Mouse (Mus musculus): Measurements from ENCODE around the gene Olfr414. TPM values are rescaled to one million over a fixed set of nuclear protein-coding genes. Genes with fewer than 3 reads are reported as not detected.

Olfr414 gene
- total RNA-seq (2014; rRNA removed; ENCODE audit: low replicate concordance) (not detected in 2 replicates), polyA plus RNA-seq (2015; fragmentation: Nextera tagmentation; extraction: Ambion mirVana) (not detected in 2 replicates)

DNA sequence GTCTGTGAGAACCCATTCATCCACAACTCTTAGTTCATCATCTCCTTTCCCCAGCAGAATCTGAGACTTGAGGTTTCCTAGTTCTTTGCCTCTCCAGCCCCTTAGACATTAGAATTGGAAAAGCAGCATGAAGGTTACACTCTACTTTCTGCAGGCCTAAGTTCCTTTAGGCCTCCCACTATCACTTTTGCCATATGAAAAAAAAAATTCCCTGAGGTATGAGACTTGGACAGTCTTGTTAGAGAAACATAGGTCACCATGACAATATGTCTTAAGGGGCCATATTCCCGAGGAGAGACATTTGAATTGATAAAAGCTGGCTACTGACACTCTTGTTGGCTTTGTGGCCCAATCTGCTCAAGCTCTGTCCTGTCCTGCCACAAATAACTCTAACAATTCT is at the start of gene Olfr414:
Gene Olfr414, plus strand, starts transcription at position 301 of the 400 bp plus-strand sequence.
- no peaks in the 10 kb centered on the region for H3K4me1 ChIP-seq (ENCODE audit: control insufficient read depth, insufficient read depth)
- no peaks in the 10 kb centered on the region for H3K36me3 ChIP-seq (replicated peaks; ENCODE audit: control insufficient read depth, insufficient read depth, low read length)
- H3K27ac ChIP-seq (ENCODE audit: low read depth) = no peak within 1 kb of the TSS
- WGBS = 34% methylated on average over 1 of the region's 1 CpGs
- no peaks in the 10 kb centered on the region for H3K9me3 ChIP-seq (replicated peaks; ENCODE audit: control insufficient read depth, low read length)
- no peak within 1 kb of the TSS for H3K4me2 ChIP-seq (ENCODE audit: low read depth, low read length)
- TF ChIP-seq CTCF (IDR thresholded peaks at IDR 0.05; ENCODE audit: low read depth) (no peak), EP300 (IDR thresholded peaks at IDR 0.05; ENCODE audit: low read depth) (no peak)
- H3K9ac ChIP-seq (replicated peaks; ENCODE audit: low read depth, low read length) = no peak within 1 kb of the TSS
- H3K27me3 ChIP-seq (ENCODE audit: control insufficient read depth, insufficient read depth, low read length) = no peaks in the 10 kb centered on the region
- DNase-seq (ENCODE audit: low spot score) (no peak), ATAC-seq (ENCODE audit: insufficient read depth, low read depth) (no peak)
- no peak within 1 kb of the TSS for H3K4me3 ChIP-seq (ENCODE audit: low read depth, low read length)

DNA sequence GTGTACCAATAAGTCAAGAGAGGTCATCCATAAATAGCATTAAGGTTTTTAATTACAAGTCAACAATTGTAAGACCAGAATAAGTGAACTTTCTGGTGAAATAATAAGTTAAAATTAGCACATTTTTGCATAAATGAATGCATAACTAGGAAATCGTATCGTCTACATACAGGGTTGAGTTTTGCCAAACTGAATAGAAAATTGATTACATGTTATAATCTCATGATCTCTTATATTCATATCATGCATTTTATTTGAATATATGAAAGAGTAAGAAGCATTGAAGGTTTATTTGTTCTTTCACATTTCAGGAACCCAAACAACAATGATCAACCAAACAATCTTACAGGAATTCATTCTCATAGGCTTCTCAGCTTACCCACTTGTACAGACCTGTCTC is 33.1 kb upstream of the Olfr414 start, which contains the start of gene Olfr248:
Gene Olfr248, plus strand, starts transcription at position 301 of the 400 bp plus-strand sequence.
- ATAC-seq (ENCODE audit: insufficient read depth, low read depth) (no peak), DNase-seq (ENCODE audit: low spot score) (no peak)
- Histone ChIP-seq H3K27me3 (ENCODE audit: control insufficient read depth, insufficient read depth, low read length) (no peaks in the 10 kb centered on the region), H3K9me3 (replicated peaks; ENCODE audit: control insufficient read depth, low read length) (no peaks in the 10 kb centered on the region), H3K4me3 (ENCODE audit: low read depth, low read length) (no peak within 1 kb of the TSS), H3K9ac (replicated peaks; ENCODE audit: low read depth, low read length) (no peak within 1 kb of the TSS), H3K4me2 (ENCODE audit: low read depth, low read length) (no peak within 1 kb of the TSS), H3K27ac (ENCODE audit: low read depth) (no peak within 1 kb of the TSS), H3K4me1 (ENCODE audit: control insufficient read depth, insufficient read depth) (no peaks in the 10 kb centered on the region), H3K36me3 (replicated peaks; ENCODE audit: control insufficient read depth, insufficient read depth, low read length) (no peaks in the 10 kb centered on the region)
- TF ChIP-seq CTCF (IDR thresholded peaks at IDR 0.05; ENCODE audit: low read depth) (no peak), EP300 (IDR thresholded peaks at IDR 0.05; ENCODE audit: low read depth) (no peak)
- WGBS = 80% methylated on average over 2 of the region's 2 CpGs

DNA sequence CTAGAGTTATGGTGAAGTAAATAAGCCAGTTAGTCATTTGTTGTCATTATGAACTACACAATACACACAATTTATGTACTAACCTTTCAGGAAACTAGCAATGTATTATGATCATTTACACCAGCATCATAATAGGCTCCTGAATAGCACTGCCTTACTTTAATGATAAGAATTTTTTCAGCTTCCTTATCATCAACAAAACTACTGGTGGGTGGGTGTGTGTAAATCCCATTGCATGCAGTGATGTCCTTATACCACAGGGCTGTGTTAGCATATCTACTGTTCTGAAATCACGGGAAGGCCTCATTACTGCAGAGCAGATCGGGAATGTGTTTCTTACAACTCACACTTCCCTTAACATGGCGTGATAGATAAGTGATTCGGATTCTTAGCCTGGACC is 905 bp upstream of the Olfr414 start:
- no peak for ATAC-seq (ENCODE audit: insufficient read depth, low read depth)

DNA sequence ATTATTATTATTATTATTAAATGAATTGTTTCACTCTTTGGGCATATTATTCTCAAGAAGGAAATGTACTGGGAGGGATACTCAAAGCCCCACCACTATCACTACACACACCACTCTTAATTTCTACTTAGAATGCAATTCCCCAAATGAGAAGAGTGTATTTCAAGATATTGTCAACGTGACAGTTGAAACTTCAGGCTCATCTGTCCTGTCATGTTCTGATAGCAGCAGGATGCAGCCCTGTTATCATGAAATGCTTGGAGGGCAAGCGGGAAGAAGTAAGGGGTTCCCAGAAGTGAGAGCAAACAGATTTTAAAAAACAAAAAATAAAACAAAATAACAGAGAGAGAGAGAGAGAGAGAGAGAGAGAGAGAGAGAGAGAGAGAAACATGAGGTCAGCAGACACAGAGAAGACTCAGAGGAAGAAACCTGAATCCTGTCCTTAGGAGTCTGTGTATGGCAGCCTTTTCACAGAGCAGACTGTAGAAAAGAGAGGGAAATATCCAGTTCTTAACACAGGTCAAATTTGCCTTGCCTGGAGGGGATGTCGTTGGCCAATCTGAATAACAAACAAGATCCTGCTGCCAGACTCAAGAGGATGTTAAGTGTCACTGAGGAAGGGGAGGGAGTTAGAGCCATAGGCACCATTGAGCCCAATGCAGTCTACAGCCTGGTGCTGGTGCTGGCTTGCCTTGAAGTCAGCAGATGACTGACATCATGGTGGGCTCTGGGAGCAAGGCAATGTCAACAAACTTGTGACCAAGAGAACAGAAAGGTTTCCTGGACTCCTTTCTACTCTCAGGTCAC is 2.5 kb downstream of the Olfr414 start:
- WGBS = 39% methylated on average over 3 of the region's 3 CpGs
- no peak overlapping the region for H3K4me3 ChIP-seq (ENCODE audit: low read depth, low read length)
- H3K9me3 ChIP-seq (replicated peaks; ENCODE audit: control insufficient read depth, low read length) = no peaks in the 10 kb centered on the region
- no peak overlapping the region for H3K4me2 ChIP-seq (ENCODE audit: low read depth, low read length)
- no peaks in the 10 kb centered on the region for H3K27me3 ChIP-seq (ENCODE audit: control insufficient read depth, insufficient read depth, low read length)
- H3K27ac ChIP-seq (ENCODE audit: low read depth) = no peak overlapping the region
- H3K9ac ChIP-seq (replicated peaks; ENCODE audit: low read depth, low read length) = no peak overlapping the region
- no peak for DNase-seq (ENCODE audit: low spot score)
- no peak for TF ChIP-seq EP300 (IDR thresholded peaks at IDR 0.05; ENCODE audit: low read depth)
- TF ChIP-seq CTCF (IDR thresholded peaks at IDR 0.05; ENCODE audit: low read depth) = no peak
- no peaks in the 10 kb centered on the region for H3K36me3 ChIP-seq (replicated peaks; ENCODE audit: control insufficient read depth, insufficient read depth, low read length)
- no peaks in the 10 kb centered on the region for H3K4me1 ChIP-seq (ENCODE audit: control insufficient read depth, insufficient read depth)
- no peak for ATAC-seq (ENCODE audit: insufficient read depth, low read depth)

More for the DNA sequence above, 905 bp upstream of the Olfr414 start:
- H3K27ac ChIP-seq (ENCODE audit: low read depth) = no peak overlapping the region
- no peak overlapping the region for H3K4me2 ChIP-seq (ENCODE audit: low read depth, low read length)
- 34% methylated on average over 4 of the region's 4 CpGs for WGBS
- H3K9me3 ChIP-seq (replicated peaks; ENCODE audit: control insufficient read depth, low read length) = no peaks in the 10 kb centered on the region
- no peak overlapping the region for H3K4me3 ChIP-seq (ENCODE audit: low read depth, low read length)
- H3K4me1 ChIP-seq (ENCODE audit: control insufficient read depth, insufficient read depth) = no peaks in the 10 kb centered on the region
- H3K9ac ChIP-seq (replicated peaks; ENCODE audit: low read depth, low read length) = no peak overlapping the region
- H3K27me3 ChIP-seq (ENCODE audit: control insufficient read depth, insufficient read depth, low read length) = no peaks in the 10 kb centered on the region
- DNase-seq (ENCODE audit: low spot score) = no peak
- TF ChIP-seq CTCF (IDR thresholded peaks at IDR 0.05; ENCODE audit: low read depth) = no peak
- TF ChIP-seq EP300 (IDR thresholded peaks at IDR 0.05; ENCODE audit: low read depth) = no peak
- no peaks in the 10 kb centered on the region for H3K36me3 ChIP-seq (replicated peaks; ENCODE audit: control insufficient read depth, insufficient read depth, low read length)

DNA sequence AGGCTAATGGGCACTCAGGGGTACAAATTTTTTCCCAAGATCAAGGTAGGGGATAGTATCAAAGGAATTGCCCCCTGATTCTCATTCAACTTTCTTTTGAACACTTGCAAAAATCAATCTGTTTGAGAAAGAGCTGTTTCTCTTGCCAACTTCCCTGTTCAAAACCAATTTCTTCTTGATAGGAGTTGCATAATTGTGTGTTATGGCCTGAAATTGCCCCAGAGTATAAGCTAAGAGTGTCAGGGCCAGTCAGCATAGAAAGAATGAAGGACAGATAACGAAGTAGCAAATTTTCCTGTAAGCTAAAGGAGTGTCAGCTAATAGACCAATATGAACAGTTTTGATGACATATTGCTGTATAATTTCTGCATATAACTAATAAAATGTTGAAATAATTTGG is 3.5 kb downstream of the Olfr414 start:
- H3K27me3 ChIP-seq (ENCODE audit: control insufficient read depth, insufficient read depth, low read length) = no peaks in the 10 kb centered on the region
- TF ChIP-seq EP300 (IDR thresholded peaks at IDR 0.05; ENCODE audit: low read depth) (no peak), CTCF (IDR thresholded peaks at IDR 0.05; ENCODE audit: low read depth) (no peak)
- ATAC-seq (ENCODE audit: insufficient read depth, low read depth) (no peak), DNase-seq (ENCODE audit: low spot score) (no peak)
- H3K4me2 ChIP-seq (ENCODE audit: low read depth, low read length) = no peak overlapping the region
- no peaks in the 10 kb centered on the region for H3K36me3 ChIP-seq (replicated peaks; ENCODE audit: control insufficient read depth, insufficient read depth, low read length)
- 71% methylated on average over 1 of the region's 1 CpGs for WGBS
- no peak overlapping the region for H3K4me3 ChIP-seq (ENCODE audit: low read depth, low read length)
- H3K4me1 ChIP-seq (ENCODE audit: control insufficient read depth, insufficient read depth) = no peaks in the 10 kb centered on the region
- H3K9me3 ChIP-seq (replicated peaks; ENCODE audit: control insufficient read depth, low read length) = no peaks in the 10 kb centered on the region
- H3K27ac ChIP-seq (ENCODE audit: low read depth) = no peak overlapping the region
- H3K9ac ChIP-seq (replicated peaks; ENCODE audit: low read depth, low read length) = no peak overlapping the region
